Mouse (Mus musculus) heart, adult 2 months (tissue): Measurements from ENCODE around the gene Tmem30b. TPM values are rescaled to one million over a fixed set of nuclear protein-coding genes. Genes with fewer than 3 reads are reported as not detected.

Experiments used
- DNase-seq, 2 experiments: peaks; one replicate each; pipeline ENCODE4 v3.0.0; 2021
- H3K27ac ChIP-seq: fragments of 200-600 bp; 2 replicates; pipeline ENCODE4 v1.8.1; 2022
- H3K27me3 ChIP-seq: fragments of 200-500 bp; 2 replicates; pipeline ENCODE4 v1.6.1; 2012; ENCODE audit warnings: mild to moderate bottlenecking, low read length, inconsistent platforms, mixed read lengths; ENCODE audit not compliant: control insufficient read depth, insufficient read depth
- H3K36me3 ChIP-seq: fragments of 200-500 bp; 2 replicates; pipeline ENCODE4 v1.6.1; 2012; ENCODE audit warnings: low read length, inconsistent platforms; ENCODE audit not compliant: control insufficient read depth, insufficient read depth
- H3K4me1 ChIP-seq: fragments of 200-500 bp; 2 replicates; pipeline ENCODE4 v1.6.1; 2011; ENCODE audit warnings: low read length; ENCODE audit not compliant: control insufficient read depth, insufficient read depth
- H3K4me3 ChIP-seq: fragments of 200-600 bp; 2 replicates; pipeline ENCODE4 v1.8.1; 2022
- H3K79me2 ChIP-seq: fragments of 200-500 bp; replicated peaks from 2 replicates; pipeline ENCODE4 v1.6.1; 2012; ENCODE audit warnings: mild to moderate bottlenecking, inconsistent platforms, low read length, moderate library complexity, mixed read lengths; ENCODE audit not compliant: control insufficient read depth, insufficient read depth
- H3K9ac ChIP-seq: fragments of 200-500 bp; 2 replicates; pipeline ENCODE4 v1.6.1; 2012; ENCODE audit warnings: low read depth, mild to moderate bottlenecking, control low read depth, inconsistent platforms, low read length, mixed read lengths
- CTCF ChIP-seq: fragments of 200-600 bp; IDR thresholded peaks from 2 replicates; pipeline ENCODE4 v1.8.1; 2022; ENCODE audit warnings: antibody characterized with exemption, mild to moderate bottlenecking, moderate library complexity
- EP300 ChIP-seq: fragments of 200-500 bp; IDR thresholded peaks from 2 replicates; pipeline ENCODE4 v1.6.1; 2011; ENCODE audit warnings: low read depth, low read length, control low read depth; ENCODE audit not compliant: insufficient read depth
- POLR2A ChIP-seq: fragments of 200-500 bp; IDR thresholded peaks from 2 replicates; pipeline ENCODE4 v1.6.1; 2011; ENCODE audit warnings: mild to moderate bottlenecking, low read depth, low read length, control low read depth; ENCODE audit not compliant: insufficient read depth
- WGBS: fragments of 180-500 bp; shearing (Covaris S2); methylation state at CpG from one replicate; pipeline ENCODE4 v1.1.7; 2018; 5-methylcytosine and 5-hydroxymethylcytosine counted together
- intact Hi-C: fragments of 180-260 bp; cut with DNase I; formaldehyde crosslinking; loops from one replicate; pipeline ENCODE4 v1.15.1; 2025
- polyA plus RNA-seq: library from polyadenylated mRNA; depleted of rRNA; stranded (reverse); fragments of >200 nt; gene quantifications from 2 replicates; pipeline ENCODE4 v1.2.3, GENCODE M21; 2012
- total RNA-seq, 2 experiments: library from RNA; stranded (reverse); gene quantifications; 2 replicates each; pipeline ENCODE4 v1.2.3; 2021

Gene Tmem30b
- total and polyA plus RNA-seq, 3 experiments, result 0.18 to 0.64 (median 0.18) TPM

GRCm38 (mm10) chr12:73587262-73587661 lies 41.1 kb upstream of the Tmem30b start:
- peaks cover 10% of the 10 kb centered on the region for H3K4me1 ChIP-seq
- TF ChIP-seq CTCF, result no peak
- TF ChIP-seq POLR2A, result no peak
- no peak for TF ChIP-seq EP300
- H3K27ac ChIP-seq, result peak overlapping the region; percentile 61
- intact Hi-C loops, result no loop called here
- peak overlapping the region; percentile 25 for H3K4me3 ChIP-seq
- 39% methylated on average over 3 of the region's 3 CpGs for WGBS
- H3K9ac ChIP-seq, result peak overlapping the region; percentile 55; the same call in 1 of the 2 replicates
- H3K27me3 ChIP-seq, result peaks cover 2% of the 10 kb centered on the region; the same call in 1 of the 2 replicates
- H3K79me2 ChIP-seq, result peaks cover 2% of the 10 kb centered on the region; the same call in 1 of the 2 replicates
- DNase-seq, result no peak
- peaks cover 9% of the 10 kb centered on the region; the same call in 1 of the 2 replicates for H3K36me3 ChIP-seq

DNA sequence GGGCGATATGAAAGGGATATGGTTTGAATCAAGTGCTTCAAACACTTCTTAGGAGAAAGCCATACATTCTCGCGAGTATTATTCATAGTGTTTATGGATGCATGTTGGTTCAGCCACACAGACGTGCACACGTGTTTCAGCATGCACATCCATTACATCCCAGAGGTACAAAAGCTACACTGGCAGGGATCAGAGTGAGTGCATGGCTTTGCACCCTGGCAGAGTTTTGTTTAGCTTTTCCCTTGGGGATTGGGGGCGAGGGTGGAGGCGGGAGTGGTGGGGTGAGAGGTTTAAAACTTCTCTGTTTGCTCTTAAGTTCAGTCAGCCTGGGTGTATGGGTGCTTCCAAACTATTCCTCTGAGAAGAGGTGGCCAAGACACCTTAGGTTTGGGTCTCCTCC lies 39.7 kb upstream of the Tmem30b start:
- Histone ChIP-seq H3K4me3 (peak overlapping the region; percentile 87), H3K36me3 (peaks cover 8% of the 10 kb centered on the region; the same call in 1 of the 2 replicates), H3K4me1 (peaks cover 7% of the 10 kb centered on the region), H3K27ac (peak overlapping the region; percentile 97), H3K27me3 (peaks cover 2% of the 10 kb centered on the region; the same call in 1 of the 2 replicates), H3K9ac (peak overlapping the region; percentile 84), H3K79me2 (peaks cover 2% of the 10 kb centered on the region; the same call in 1 of the 2 replicates)
- WGBS, result 4% methylated on average over 7 of the region's 7 CpGs
- TF ChIP-seq POLR2A (no peak), EP300 (0 out of 2 replicates have a peak, but pooled peaks have one; percentile 22)
- no peak for DNase-seq
- intact Hi-C loops, result loop anchor here (2.0 kb wide), 1 partner anchor 101 kb away; no protein-coding TSS in a partner anchor

GRCm38 (mm10) chr12:73585241-73585801 lies 39.1 kb upstream of the Tmem30b start:
- H3K79me2 ChIP-seq, result peaks cover 2% of the 10 kb centered on the region; the same call in 1 of the 2 replicates
- 1% methylated on average over 33 of the region's 33 CpGs for WGBS
- peak; percentile 29 to 47 for DNase-seq
- peak overlapping the region; percentile 84 for H3K9ac ChIP-seq
- H3K27ac ChIP-seq, result peak overlapping the region; percentile 97
- H3K4me3 ChIP-seq, result peak overlapping the region; percentile 87
- peaks cover 2% of the 10 kb centered on the region; the same call in 1 of the 2 replicates for H3K27me3 ChIP-seq
- peaks cover 7% of the 10 kb centered on the region; the same call in 1 of the 2 replicates for H3K36me3 ChIP-seq
- H3K4me1 ChIP-seq, result peaks cover 4% of the 10 kb centered on the region
- TF ChIP-seq POLR2A (no peak), CTCF (no peak), EP300 (no peak)
- intact Hi-C loops, result loop anchor here (2.0 kb wide), 1 partner anchor 101 kb away; no protein-coding TSS in a partner anchor

- intact Hi-C loops, result loop anchor here (1.0 to 5.0 kb wide), 3 partner anchors 33 to 102 kb away; no protein-coding TSS in a partner anchor
- H3K27ac ChIP-seq, result peak within 1 kb of the TSS; percentile 97
- under 1% methylated on average over 61 of the region's 61 CpGs for WGBS
Observed at GRCm38 (mm10) chr12:73584610-73585240, 38.5 kb upstream of the Tmem30b start, which contains the start of gene Prkch. Prkch (plus strand) TSS chr12:73584796.

DNA sequence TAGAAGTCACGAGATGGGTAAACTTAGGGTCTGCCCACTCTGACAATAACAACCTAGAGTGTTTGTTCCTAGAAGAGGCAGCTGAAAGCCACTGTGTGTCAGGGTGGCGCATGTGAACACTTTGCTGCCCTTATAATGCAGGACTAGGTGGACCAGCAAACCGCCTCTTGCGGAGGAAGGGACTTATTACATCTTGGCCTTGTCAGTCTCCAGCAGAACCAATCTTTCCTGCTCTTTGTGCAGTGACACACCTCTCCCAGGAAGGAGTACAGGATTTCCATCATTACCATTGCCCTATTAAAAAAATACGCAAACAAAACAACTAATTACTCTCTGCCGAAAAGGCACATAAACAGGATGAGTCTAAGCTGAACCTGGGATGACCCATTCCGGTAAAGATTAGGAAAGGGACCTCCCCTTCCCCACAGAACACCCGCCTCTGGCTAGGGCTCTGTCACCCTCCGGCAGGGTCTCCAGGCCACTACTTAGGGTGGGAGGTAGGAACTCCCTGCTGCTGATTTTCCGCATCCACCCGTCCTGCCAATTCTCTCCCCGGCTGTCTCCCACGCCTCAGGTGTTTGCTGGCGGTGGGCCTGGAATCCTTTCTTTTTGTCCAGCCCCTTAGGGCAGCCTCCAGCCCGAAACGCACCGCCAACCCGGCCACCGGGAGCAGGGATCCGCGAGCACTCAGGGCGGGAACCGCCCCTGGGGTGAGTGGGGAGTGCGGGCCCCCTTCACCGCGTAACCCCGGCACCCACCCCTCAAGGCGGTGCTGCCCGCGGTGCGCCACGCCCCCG lies 37.8 kb upstream of the Tmem30b start:
- WGBS, result 9% methylated on average over 33 of the region's 33 CpGs
- H3K36me3 ChIP-seq, result peaks cover 3% of the 10 kb centered on the region; the same call in 1 of the 2 replicates
- H3K4me1 ChIP-seq, result peaks cover 4% of the 10 kb centered on the region
- H3K79me2 ChIP-seq, result peaks cover 2% of the 10 kb centered on the region; the same call in 1 of the 2 replicates
- peak; percentile 47 to 58 for DNase-seq
- peaks cover 2% of the 10 kb centered on the region; the same call in 1 of the 2 replicates for H3K27me3 ChIP-seq
- peak overlapping the region; percentile 84 for H3K9ac ChIP-seq
- peak overlapping the region; percentile 87 for H3K4me3 ChIP-seq
- no peak; the same call in 1 of the 2 replicates for TF ChIP-seq POLR2A
- 0 out of 2 replicates have a peak, but pooled peaks have one; percentile 39 for TF ChIP-seq EP300
- peak; percentile 70 for TF ChIP-seq CTCF
- intact Hi-C loops, result loop anchor here (1.0 to 5.0 kb wide), 4 partner anchors 19 to 103 kb away; no protein-coding TSS in a partner anchor
- H3K27ac ChIP-seq, result peak overlapping the region; percentile 97

More at GRCm38 (mm10) chr12:73584610-73585240, 38.5 kb upstream of the Tmem30b start, which contains the start of gene Prkch:
- H3K79me2 ChIP-seq, result peaks cover 2% of the 10 kb centered on the region; the same call in 1 of the 2 replicates
- peaks cover 4% of the 10 kb centered on the region for H3K4me1 ChIP-seq
- peak; percentile 88 to 91 for DNase-seq
- TF ChIP-seq EP300 (no peak), CTCF (peak; percentile 64)
- H3K4me3 ChIP-seq, result peak within 1 kb of the TSS; percentile 87
- peak within 1 kb of the TSS; percentile 84 for H3K9ac ChIP-seq
- H3K36me3 ChIP-seq, result peaks cover 7% of the 10 kb centered on the region; the same call in 1 of the 2 replicates
- H3K27me3 ChIP-seq, result peaks cover 2% of the 10 kb centered on the region; the same call in 1 of the 2 replicates
